Mouse (Mus musculus) neural tube, embryonic 13.5 days (tissue): ENCODE measurements around the gene Agap1. TPM values are rescaled to one million over a fixed set of nuclear protein-coding genes. Genes with fewer than 3 reads are reported as not detected.

Experiments
- ATAC-seq: fragments of 200-750 bp; cut with Nextera tagmentation; 2 replicates; pipeline ENCODE4 v1.8.0; 2017; ENCODE audit warnings: low read depth, mild to moderate bottlenecking, moderate TSS enrichment, moderate library complexity
- H3K27ac ChIP-seq: fragments of 300-500 bp; sonication (generic); replicated peaks from 2 replicates; pipeline ENCODE4 v1.5.1; 2015; ENCODE audit warnings: moderate library complexity, mild to moderate bottlenecking, inconsistent platforms
- H3K27me3 ChIP-seq: fragments of 300-500 bp; sonication (generic); 2 replicates; pipeline ENCODE4 v1.6.1; 2015; ENCODE audit warnings: mild to moderate bottlenecking, inconsistent platforms
- H3K36me3 ChIP-seq: fragments of 300-500 bp; sonication (generic); 2 replicates; pipeline ENCODE4 v1.6.1; 2015; ENCODE audit warnings: mild to moderate bottlenecking, inconsistent platforms
- H3K4me1 ChIP-seq: fragments of 300-500 bp; sonication (generic); replicated peaks from 2 replicates; pipeline ENCODE4 v1.6.1; 2015; ENCODE audit warnings: inconsistent platforms
- H3K4me2 ChIP-seq: fragments of 300-500 bp; sonication (generic); 2 replicates; pipeline ENCODE4 v1.6.1; 2015; ENCODE audit warnings: inconsistent platforms, mild to moderate bottlenecking, moderate library complexity
- H3K4me3 ChIP-seq: fragments of 300-500 bp; sonication (generic); 2 replicates; pipeline ENCODE4 v1.5.1; 2015; ENCODE audit warnings: mild to moderate bottlenecking, inconsistent platforms
- H3K9ac ChIP-seq: fragments of 300-500 bp; sonication (generic); 2 replicates; pipeline ENCODE4 v1.6.1; 2015; ENCODE audit warnings: moderate library complexity, mild to moderate bottlenecking, inconsistent platforms
- H3K9me3 ChIP-seq: fragments of 300-500 bp; sonication (generic); 2 replicates; pipeline ENCODE4 v1.6.1; 2016; ENCODE audit warnings: inconsistent platforms
- WGBS: fragments of 180-500 bp; shearing (Covaris S2); methylation state at CpG from one replicate; pipeline ENCODE4 v1.1.7; 2015; 5-methylcytosine and 5-hydroxymethylcytosine counted together
- polyA plus RNA-seq: library from polyadenylated mRNA; unstranded; fragments of >200 nt; fragmentation: Nextera tagmentation; extraction: Ambion mirVana; gene quantifications from 2 replicates; pipeline ENCODE4 v1.2.1, GENCODE M21; 2015

The Agap1 gene
- polyA plus RNA-seq, 1 experiment from 2014 or later = 48.1 TPM

- H3K4me2 ChIP-seq = no peak overlapping the region
- no peak overlapping the region for H3K27ac ChIP-seq
- H3K4me1 ChIP-seq = peaks cover 46% of the 10 kb centered on the region
- H3K36me3 ChIP-seq = peaks cover 23% of the 10 kb centered on the region
- WGBS = 92% methylated on average over 7 of the region's 7 CpGs
- no peak overlapping the region for H3K9ac ChIP-seq
- peaks cover 11% of the 10 kb centered on the region for H3K9me3 ChIP-seq
- ATAC-seq = no peak
- no peak overlapping the region for H3K4me3 ChIP-seq
- no peaks in the 10 kb centered on the region for H3K27me3 ChIP-seq
Observed at GRCm38 (mm10) chr1:89595421-89595820, 140.8 kb downstream of the Agap1 start.

DNA sequence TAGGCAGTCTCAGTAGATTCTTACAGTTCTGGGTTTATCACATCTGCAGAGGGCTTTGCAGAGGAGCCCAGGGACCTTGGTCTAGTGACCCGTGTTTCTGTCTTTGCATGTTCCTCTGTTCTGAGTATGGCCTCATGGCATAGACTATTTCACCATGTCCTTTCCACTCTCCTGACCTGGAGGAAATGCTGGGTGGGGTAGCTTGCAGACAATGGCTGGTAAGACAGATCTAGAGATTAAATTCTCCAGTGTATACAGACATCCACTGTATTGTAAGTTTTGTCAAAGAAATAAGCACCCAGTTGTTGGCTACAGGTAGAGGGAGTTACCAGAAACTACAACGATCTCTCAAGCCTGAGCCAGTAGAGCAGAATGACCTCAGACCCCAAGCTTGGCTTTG lies 141.6 kb downstream of the Agap1 start:
- H3K27me3 ChIP-seq = no peaks in the 10 kb centered on the region
- no peak overlapping the region for H3K4me3 ChIP-seq
- no peak overlapping the region for H3K27ac ChIP-seq
- no peak for ATAC-seq
- H3K4me2 ChIP-seq = no peak overlapping the region
- H3K36me3 ChIP-seq = peaks cover 17% of the 10 kb centered on the region
- 93% methylated on average over 2 of the region's 2 CpGs for WGBS
- peaks cover 9% of the 10 kb centered on the region for H3K9me3 ChIP-seq
- H3K4me1 ChIP-seq = peaks cover 54% of the 10 kb centered on the region
- H3K9ac ChIP-seq = no peak overlapping the region

DNA sequence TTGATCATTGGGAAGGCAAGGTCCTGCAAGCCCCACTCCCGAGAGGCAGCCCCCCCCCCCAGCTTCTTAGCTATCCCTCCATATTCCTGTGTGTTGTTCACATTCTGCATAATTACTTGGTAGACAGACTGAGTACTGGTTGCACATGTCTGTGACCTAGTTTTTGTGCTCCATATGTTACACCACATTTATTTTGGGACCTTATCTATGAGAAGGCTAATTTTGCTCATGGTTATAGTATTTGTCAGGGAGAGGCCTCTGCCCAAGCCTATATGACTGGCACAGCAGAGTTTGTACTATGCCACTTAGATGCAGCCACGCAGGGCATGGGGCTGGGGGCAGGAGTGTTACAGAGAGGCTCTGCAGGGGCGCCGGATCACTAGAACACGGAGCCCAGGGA lies 144.3 kb downstream of the Agap1 start:
- 85% methylated on average over 5 of the region's 5 CpGs for whole genome bisulfite sequencing

GRCm38 (mm10) chr1:89599983-89600741 lies 145.6 kb downstream of the Agap1 start:
- H3K4me3 ChIP-seq = no peak overlapping the region
- H3K9me3 ChIP-seq = no peaks in the 10 kb centered on the region
- H3K27me3 ChIP-seq = no peaks in the 10 kb centered on the region
- peak overlapping the region; percentile 53 for H3K27ac ChIP-seq
- no peaks in the 10 kb centered on the region; the same call in 1 of the 2 replicates for H3K36me3 ChIP-seq
- no peak for ATAC-seq
- WGBS = 80% methylated on average over 11 of the region's 11 CpGs
- H3K9ac ChIP-seq = no peak overlapping the region
- no peak overlapping the region for H3K4me2 ChIP-seq
- H3K4me1 ChIP-seq = peaks cover 81% of the 10 kb centered on the region

More for the DNA sequence above, 144.3 kb downstream of the Agap1 start:
- 0 out of 2 replicates have a peak, but pooled peaks cover 6% of the 10 kb centered on the region for H3K36me3 ChIP-seq
- peak overlapping the region; percentile 53; the same call in 1 of the 2 replicates for H3K27ac ChIP-seq
- H3K4me3 ChIP-seq = no peak overlapping the region
- no peaks in the 10 kb centered on the region for H3K9me3 ChIP-seq
- H3K4me1 ChIP-seq = peaks cover 79% of the 10 kb centered on the region
- H3K4me2 ChIP-seq = no peak overlapping the region
- no peak for ATAC-seq
- H3K9ac ChIP-seq = no peak overlapping the region
- no peaks in the 10 kb centered on the region for H3K27me3 ChIP-seq

DNA sequence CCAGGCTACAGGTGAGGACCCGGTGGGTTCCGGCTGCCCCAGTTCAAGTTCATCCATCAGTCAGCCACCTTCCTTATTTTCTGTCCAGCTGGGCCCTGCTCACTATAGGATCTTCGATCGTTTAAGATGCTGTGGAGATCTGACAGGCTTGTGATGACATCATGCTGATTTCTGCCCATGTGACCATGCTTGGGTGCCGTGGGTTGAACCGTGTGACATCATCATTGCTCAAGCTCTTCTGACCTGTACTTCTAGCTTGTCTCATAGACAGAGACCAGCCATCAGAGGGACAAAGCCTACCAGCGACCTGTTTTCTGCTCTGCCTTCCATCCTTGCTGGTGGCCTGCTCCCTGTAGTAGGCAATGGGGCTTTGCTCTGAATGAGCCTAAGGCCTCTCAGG lies 146.7 kb downstream of the Agap1 start:
- no peak overlapping the region for H3K4me2 ChIP-seq
- no peak overlapping the region for H3K9ac ChIP-seq
- WGBS = 81% methylated on average over 7 of the region's 7 CpGs
- peaks cover 11% of the 10 kb centered on the region for H3K36me3 ChIP-seq
- no peaks in the 10 kb centered on the region for H3K27me3 ChIP-seq
- no peak overlapping the region for H3K4me3 ChIP-seq
- no peaks in the 10 kb centered on the region for H3K9me3 ChIP-seq
- H3K4me1 ChIP-seq = peaks cover 81% of the 10 kb centered on the region
- ATAC-seq = no peak
- no peak overlapping the region for H3K27ac ChIP-seq

GRCm38 (mm10) chr1:89602879-89603278 lies 148.3 kb downstream of the Agap1 start:
- Histone ChIP-seq H3K4me2 (no peak overlapping the region), H3K4me3 (no peak overlapping the region), H3K9ac (no peak overlapping the region), H3K9me3 (no peaks in the 10 kb centered on the region), H3K27me3 (no peaks in the 10 kb centered on the region), H3K4me1 (peaks cover 81% of the 10 kb centered on the region), H3K27ac (no peak overlapping the region), H3K36me3 (peaks cover 11% of the 10 kb centered on the region)
- WGBS = 53% methylated on average over 7 of the region's 7 CpGs
- ATAC-seq = no peak

DNA sequence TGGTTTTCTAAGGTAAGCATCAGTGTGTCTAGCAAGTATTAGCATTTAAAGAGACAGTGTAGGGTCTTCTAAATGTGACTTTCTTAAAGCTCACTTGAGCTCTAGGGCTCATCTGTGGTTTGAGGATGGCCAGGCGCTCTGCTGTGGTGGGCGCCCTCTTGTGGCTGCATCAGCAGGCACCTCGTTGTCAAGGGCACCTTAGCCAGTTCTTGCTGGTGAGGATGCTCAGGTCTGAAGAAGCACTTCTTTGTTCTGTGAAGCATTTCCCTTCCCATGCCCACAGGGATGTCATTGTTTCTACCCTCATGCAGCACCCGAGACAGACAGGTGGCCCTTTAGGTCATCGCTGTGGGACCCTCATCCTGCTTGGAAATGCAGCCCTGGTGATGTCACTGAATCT lies 152.0 kb downstream of the Agap1 start:
- peak; percentile 16; the same call in 1 of the 2 replicates for ATAC-seq
- Histone ChIP-seq H3K4me2 (no peak overlapping the region), H3K4me1 (peaks cover 50% of the 10 kb centered on the region), H3K27me3 (no peaks in the 10 kb centered on the region), H3K9ac (no peak overlapping the region), H3K36me3 (peaks cover 34% of the 10 kb centered on the region), H3K27ac (0 out of 2 replicates have a peak overlapping the region, but pooled peaks have one; percentile 14), H3K9me3 (no peaks in the 10 kb centered on the region), H3K4me3 (no peak overlapping the region)
- WGBS = 37% methylated on average over 5 of the region's 5 CpGs

DNA sequence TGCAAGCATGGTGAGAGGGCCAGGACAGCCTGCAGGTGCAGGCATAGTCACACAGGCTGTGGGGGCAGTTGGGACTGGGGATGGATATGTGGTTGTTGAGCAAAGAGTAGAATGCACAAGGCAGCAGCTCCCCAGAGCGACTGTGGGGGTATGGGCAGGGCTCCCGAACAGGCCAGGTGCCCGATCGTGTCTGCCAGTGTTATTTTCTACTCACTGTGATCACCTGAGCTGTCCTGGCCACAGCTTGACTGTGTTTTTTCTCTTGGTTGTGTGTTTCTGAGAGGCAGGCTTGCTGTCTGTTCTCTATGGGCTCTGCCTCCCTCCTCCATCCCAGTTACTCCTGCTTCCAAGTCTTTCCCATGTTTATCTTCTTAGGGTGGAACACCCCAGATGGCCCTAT lies 154.2 kb downstream of the Agap1 start:
- no peak for ATAC-seq
- peaks cover 29% of the 10 kb centered on the region for H3K4me1 ChIP-seq
- 85% methylated on average over 4 of the region's 4 CpGs for WGBS
- no peaks in the 10 kb centered on the region for H3K9me3 ChIP-seq
- no peak overlapping the region for H3K9ac ChIP-seq
- no peak overlapping the region for H3K27ac ChIP-seq
- no peak overlapping the region for H3K4me3 ChIP-seq
- no peaks in the 10 kb centered on the region for H3K27me3 ChIP-seq
- H3K4me2 ChIP-seq = no peak overlapping the region
- peaks cover 45% of the 10 kb centered on the region for H3K36me3 ChIP-seq

- no peak overlapping the region for H3K9ac ChIP-seq
- H3K27ac ChIP-seq = no peak overlapping the region
- H3K4me2 ChIP-seq = no peak overlapping the region
- ATAC-seq = no peak
- H3K9me3 ChIP-seq = no peaks in the 10 kb centered on the region
- H3K4me3 ChIP-seq = no peak overlapping the region
- 84% methylated on average over 5 of the region's 5 CpGs for WGBS
- peaks cover 57% of the 10 kb centered on the region for H3K36me3 ChIP-seq
- H3K27me3 ChIP-seq = no peaks in the 10 kb centered on the region
- H3K4me1 ChIP-seq = peaks cover 19% of the 10 kb centered on the region
Observed at GRCm38 (mm10) chr1:89609964-89610363, 155.4 kb downstream of the Agap1 start.

- no peak overlapping the region for H3K4me3 ChIP-seq
- no peaks in the 10 kb centered on the region for H3K9me3 ChIP-seq
- peaks cover 48% of the 10 kb centered on the region for H3K36me3 ChIP-seq
- H3K27ac ChIP-seq = no peak overlapping the region
- WGBS = 81% methylated on average over 6 of the region's 6 CpGs
- ATAC-seq = no peak
- no peaks in the 10 kb centered on the region for H3K27me3 ChIP-seq
- no peak overlapping the region for H3K4me2 ChIP-seq
- H3K9ac ChIP-seq = no peak overlapping the region
- H3K4me1 ChIP-seq = peaks cover 19% of the 10 kb centered on the region
Observed at GRCm38 (mm10) chr1:89611521-89611920, 156.9 kb downstream of the Agap1 start.

DNA sequence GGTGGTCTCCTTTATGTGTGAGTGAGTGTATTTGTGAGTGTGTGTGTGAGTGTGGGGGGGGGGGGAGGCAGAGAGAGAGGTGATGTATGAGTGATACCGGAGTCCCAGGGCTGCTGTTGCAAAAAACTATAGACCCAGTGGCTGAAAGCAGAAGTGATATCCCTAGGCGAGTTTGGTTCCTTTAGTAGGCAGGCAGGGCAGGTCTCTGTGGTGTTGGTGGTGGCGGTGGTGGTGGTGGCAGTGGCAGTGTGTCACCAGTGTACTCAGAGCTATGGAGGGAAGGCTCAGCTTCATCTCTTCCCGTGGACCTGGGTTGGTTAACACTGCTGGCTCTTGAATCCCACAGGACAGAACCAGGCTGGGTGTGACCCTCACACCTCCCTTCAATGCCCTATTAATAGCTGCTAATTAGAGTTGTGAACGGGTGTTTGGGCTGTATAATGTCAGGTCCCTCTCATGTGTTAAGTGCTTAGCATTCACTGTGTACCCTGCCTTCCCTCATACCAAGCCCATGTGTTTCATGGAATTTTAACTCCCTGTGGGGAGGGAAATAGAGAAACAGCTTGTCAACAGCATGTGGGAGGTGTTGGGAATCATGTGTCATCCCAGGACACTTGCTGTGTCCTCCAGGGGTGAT lies 158.7 kb downstream of the Agap1 start:
- no peak overlapping the region for H3K4me3 ChIP-seq
- WGBS = 79% methylated on average over 5 of the region's 5 CpGs
- H3K36me3 ChIP-seq = peaks cover 49% of the 10 kb centered on the region
- H3K27ac ChIP-seq = no peak overlapping the region
- ATAC-seq = no peak
- H3K27me3 ChIP-seq = no peaks in the 10 kb centered on the region
- H3K4me1 ChIP-seq = peaks cover 5% of the 10 kb centered on the region
- H3K9ac ChIP-seq = no peak overlapping the region
- H3K9me3 ChIP-seq = no peaks in the 10 kb centered on the region
- H3K4me2 ChIP-seq = no peak overlapping the region

DNA sequence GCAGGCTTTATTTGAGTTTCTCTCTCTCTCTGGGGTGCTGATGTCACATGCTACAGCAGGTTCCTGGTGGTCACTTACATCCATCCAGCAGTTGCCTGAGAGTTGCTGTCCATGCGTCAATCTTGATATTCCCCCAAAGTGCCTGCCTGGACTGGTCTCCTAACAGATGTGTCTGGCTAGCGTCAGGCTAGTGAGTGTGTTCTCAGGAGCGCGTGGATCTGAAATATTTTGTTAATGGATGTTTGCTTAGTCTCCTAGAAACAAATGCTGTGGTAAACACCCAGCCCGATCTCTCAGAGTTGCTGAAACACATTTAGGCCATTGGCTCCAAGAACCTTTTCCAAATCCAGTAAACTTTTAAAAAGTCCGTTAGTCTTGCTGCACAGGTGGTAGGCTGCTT lies 161.9 kb downstream of the Agap1 start:
- Histone ChIP-seq H3K4me3 (no peak overlapping the region), H3K9ac (no peak overlapping the region), H3K27me3 (no peaks in the 10 kb centered on the region), H3K9me3 (no peaks in the 10 kb centered on the region), H3K27ac (no peak overlapping the region), H3K4me1 (peaks cover 33% of the 10 kb centered on the region), H3K36me3 (peaks cover 31% of the 10 kb centered on the region), H3K4me2 (no peak overlapping the region)
- ATAC-seq = no peak
- WGBS = 88% methylated on average over 6 of the region's 6 CpGs
